Mouse (Mus musculus) frontal cortex, postnatal 14 days (tissue): ENCODE measurements around the gene Fscn2.
"Not testable (repeated sequence)": the region's sequence is repeated elsewhere in the genome, so short reads cannot be mapped to it uniquely, and the experiment has no call there.

ENCODE experiments used
- DNase-seq, 2 experiments: peaks; one replicate each; pipeline ENCODE4 v3.0.0; 2022; ENCODE audit warnings: low spot score in 2 of 2

Fscn2 gene

DNA sequence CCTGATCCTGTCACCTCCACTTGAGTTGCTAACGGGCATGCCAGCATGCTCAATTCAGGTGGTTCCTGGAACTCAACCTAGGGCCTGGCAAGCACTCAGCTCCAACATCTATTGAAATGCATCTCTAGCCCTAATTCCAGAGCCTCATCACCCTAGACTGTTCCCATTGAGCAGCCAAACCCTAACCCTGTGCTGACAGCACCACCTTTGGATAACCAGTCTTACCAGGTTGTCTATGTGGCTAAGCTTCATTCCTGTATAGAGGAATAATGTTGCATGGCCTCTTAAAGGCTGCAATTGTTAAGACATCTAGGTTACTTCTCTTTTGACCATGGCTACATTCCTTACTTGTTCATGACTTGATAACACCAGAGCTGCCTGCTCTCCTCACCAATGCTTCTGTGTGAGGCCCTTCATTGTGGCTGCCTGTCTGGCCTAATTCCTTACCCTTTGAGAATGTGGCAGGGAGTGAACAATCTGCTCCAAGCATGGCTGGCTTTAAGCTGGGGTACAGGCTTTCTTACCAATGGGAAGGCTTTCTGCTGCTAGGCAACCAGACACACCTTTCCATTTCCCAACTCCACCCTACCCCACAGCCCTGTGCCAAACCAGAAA, 16.2 kb upstream of the Fscn2 start:
- DNase-seq = no peak

DNA sequence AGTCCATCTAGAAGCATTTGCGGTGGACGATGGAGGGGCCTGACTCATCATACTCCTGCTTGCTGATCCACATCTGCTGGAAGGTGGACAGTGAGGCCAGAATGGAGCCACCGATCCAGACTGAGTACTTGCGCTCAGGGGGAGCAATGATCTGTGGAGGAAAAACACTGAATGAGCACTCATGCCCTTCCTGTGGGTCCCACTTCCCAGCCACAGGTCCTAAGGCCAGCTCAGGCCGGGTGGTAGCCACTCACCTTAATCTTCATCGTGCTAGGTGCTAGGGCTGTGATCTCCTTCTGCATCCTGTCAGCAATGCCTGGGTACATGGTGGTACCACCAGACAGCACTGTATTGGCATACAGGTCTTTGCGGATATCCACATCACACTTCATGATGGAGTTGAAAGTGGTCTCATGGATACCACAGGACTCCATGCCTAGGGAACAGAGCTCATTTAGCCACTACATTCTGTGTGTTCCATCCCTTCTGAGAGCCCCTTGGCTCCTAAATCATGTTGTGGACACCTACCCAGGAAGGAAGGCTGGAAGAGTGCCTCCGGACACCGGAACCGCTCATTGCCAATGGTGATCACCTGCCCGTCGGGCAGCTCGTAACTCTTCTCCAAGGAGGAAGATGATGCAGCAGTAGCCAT, 14.8 kb upstream of the Fscn2 start:
- peak in 1 of 2 experiments; percentile 7 for DNase-seq

DNA sequence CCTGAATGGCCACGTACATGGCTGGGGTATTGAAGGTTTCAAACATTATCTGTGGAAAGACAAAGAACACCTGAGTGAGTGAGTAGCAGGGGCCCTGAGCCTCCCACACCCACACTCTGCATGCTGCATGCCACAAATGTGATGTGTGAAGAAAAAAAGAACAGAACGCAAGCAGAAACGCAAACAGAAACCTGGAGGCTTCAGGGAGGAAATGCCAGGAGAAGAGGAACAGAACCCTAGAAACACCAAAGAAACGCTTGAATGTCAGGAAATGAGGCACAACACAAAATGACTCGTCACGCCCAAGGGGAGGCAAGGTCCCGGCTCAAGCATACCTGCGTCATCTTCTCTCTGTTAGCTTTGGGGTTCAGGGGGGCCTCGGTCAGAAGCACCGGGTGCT, 14.0 kb upstream of the Fscn2 start:
- DNase-seq = peak in 1 of 2 experiments; percentile 17

DNA sequence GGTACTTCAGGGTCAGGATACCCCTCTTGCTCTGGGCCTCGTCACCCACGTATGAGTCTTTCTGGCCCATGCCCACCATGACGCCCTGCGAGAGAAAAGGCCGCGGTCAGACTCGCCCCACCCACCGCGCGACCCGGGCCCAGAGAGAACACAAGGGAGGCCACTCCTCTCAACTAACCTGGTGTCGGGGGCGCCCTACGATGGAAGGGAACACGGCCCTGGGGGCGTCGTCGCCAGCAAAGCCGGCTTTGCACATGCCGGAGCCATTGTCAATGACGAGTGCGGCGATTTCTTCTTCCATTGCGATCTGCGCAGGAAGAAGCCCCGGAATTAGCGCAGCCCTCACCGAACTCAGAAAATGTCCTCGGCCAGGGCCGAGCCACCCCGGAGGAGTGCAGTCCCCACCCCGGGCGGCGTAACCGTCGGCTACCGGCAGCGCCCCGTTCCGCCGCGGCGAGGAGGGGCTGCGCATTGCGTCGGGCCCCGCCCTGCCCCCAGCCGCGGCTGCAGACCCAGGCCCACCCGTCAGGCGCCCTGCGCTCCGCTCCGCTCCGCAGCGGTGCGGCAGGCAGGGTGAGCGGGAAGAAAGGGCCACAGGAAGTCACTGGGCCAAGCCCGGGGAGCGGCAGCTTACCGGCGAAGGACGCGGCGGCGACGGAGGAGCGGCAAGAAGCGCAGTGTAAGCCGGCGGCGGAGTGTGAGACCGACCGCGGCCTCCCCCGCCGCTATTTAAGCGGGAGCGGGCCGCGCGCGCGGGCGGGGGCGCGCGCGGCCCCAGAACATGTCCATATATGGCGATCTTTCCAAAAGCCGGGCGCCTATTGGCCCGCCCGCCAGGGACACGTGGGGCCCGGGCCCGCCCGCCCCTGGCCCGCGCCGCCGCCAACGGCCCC, 13.3 kb upstream of the Fscn2 start, which contains the start of gene Actg1:
Actg1 (minus strand) TSS at position 752 of the 893 bp plus-strand sequence.
- peak; percentile 28 to 77 for DNase-seq

DNA sequence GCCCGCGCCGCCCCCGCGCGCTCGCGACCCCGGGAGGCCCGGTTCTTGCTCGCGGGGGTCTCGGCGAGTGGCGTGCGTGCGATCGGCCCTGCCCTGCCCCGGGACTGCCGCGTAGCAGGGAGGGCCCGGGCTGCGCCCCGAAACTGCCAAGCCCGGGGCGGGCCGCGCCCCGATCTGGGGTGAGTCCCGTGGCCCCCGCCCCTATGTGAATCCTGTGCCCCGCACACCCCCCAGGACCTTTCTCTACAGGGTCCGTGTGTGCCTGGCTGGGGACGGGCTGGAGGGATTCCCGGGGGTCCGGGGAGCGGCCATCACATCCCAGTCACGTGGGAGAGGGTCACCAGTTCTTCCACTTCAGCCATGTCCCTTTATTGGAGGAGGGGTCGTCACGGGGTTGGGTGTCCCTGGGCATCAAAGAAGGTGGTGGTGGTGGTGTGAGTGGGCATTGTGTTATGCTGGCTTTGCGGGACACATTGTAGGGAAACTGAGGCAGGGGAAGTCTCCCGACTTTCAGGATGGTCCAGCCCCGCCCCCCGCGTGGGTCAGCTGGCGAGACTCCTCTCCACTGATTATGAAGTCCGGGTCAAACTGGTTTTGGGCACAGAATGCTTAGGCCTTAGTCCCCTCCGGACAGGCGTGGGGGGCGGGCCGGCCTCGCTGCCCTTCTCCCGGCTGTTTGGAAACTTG, 12.5 kb upstream of the Fscn2 start:
- DNase-seq = peak in 1 of 2 experiments; percentile 72

DNA sequence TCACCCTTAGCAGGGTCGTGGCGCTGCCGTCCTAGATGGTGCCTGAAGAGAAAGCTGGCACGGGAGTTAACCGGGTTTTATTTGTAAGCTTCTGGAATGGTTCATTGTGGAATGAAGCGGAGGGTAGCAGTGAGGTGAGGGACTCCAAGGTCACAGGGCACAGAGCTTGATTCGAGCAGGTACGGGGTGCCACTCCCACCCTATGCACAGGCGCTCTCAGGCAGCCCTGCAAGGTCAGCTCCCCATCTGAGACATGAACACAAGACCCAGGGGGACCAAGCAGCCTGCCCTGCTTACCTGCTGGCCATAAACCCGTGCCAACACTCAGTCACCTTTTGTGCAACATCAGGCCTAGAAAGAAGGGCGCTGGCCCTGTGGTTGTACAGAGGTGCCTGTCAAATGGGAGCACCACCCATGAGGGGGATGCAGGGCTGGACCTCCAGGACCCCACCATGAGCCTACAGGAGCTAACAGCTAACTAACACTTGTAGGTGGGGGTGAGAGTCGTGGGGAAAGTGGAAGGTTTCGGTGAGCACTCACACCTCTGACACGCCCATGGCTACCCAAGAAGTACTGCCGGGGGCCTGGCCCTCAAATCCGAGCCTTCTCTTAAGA, 11.9 kb upstream of the Fscn2 start:
- peak in 1 of 2 experiments; percentile 57 for DNase-seq

DNA sequence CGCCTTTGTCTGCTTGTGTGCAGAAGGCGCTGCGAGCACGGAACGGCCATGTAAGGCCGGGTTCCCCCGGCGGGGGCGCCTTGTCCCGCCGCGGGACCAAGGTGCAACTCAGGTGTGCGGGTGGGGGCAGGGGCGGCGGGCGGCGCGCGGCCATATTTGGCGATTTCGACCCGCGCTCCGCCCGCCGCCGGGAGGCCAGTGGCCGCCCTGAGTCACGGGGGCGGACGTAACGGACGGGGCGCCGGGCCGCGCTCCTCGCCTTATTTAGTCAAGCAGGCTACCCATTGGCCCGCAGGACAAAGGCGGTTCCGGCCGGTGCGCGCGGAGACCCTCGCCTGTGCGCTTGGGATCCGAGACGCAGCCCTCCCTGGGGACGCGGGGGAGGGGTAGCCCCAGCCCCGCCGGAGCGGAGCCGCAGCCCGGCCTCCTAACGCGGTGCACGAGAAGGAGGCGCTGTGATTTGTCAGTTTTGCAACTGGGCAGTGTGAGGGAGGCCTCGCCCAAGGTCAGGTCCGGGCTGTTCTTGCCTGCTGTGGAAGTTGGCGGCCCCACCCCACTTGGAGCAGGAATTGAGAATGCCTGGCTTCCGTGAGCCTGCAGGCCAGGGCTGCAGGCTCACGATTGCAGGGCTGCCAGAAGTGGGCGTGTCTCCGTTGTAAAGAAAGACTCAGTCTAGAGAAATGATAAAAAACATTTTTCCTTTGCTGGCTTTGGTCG, 11.2 kb upstream of the Fscn2 start:
- peak; percentile 67 to 75 for DNase-seq

DNA sequence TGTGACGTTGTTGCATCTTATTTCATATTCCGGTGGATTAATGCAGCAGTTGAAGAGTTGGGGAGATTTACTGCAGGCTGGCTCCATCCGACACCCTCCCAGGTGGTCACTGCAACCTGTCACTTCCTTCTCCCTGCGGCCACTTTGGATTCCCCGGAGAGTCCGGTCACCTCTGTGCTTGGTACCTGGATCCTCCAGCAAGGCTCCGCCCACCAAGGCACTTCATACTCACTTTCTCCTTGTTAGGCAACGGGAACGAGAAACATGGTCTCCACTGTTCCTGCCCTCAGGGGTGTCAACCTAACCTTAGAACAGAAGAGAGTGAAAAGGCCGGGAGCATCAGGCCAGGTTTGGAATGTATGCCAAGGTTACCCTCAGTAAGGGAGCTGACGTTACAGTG, 10.6 kb upstream of the Fscn2 start:
- peak in 1 of 2 experiments; percentile 34 for DNase-seq

DNA sequence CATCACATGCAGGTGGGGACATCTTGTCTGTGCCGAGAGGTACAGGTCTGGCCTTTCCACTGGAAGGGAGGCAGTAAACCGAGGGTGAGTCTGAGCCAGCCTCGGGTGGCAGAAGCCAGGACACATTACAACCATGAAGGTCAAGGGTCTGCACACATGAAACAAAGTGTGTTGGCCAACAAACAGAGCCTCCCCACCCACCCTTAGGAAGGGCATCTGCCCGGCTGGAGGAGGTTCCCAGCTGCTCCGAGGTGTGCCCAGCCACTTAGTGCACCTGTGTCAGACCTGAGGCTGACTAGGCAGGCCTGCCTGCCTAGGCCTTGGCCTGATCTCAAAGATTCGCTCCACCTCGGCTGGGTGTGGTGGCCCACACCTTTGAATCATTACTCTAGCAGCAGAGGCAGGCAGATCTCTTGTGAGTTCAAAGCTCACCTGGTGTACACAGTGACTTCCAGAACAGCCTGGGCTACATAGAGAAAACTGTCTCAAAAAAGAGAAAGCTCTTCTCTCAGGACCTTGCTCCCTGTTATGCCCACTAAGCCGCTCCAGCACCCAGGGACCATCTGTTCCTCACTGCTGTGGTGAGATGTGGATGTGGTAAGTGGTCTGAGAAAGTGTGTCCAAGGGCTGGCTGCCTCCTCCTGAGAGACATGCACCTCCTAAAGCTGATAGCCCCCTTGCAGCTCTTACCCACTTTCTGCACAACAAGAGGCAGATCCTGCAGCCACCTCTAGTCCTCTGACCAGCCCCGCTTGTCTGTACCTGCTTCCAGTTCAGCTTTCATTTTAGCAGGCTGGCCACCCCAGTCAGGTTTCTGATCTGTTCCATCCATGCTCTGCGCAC, 9.9 kb upstream of the Fscn2 start:
- DNase-seq = peak in 1 of 2 experiments; percentile 8

DNA sequence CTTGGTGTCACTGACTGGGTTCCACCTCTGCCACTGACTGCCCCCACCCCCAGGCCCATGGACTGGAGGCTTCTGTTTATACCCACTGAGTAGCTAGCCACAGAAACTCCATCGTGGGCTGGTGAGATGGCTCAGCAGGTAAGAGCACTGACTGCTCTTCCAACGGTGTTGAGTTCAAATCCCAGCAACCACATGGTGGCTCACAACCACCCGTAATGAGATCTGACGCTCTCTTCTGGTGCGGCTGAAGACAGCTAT, 9.3 kb upstream of the Fscn2 start:
- DNase-seq = not testable (repeated sequence)

DNA sequence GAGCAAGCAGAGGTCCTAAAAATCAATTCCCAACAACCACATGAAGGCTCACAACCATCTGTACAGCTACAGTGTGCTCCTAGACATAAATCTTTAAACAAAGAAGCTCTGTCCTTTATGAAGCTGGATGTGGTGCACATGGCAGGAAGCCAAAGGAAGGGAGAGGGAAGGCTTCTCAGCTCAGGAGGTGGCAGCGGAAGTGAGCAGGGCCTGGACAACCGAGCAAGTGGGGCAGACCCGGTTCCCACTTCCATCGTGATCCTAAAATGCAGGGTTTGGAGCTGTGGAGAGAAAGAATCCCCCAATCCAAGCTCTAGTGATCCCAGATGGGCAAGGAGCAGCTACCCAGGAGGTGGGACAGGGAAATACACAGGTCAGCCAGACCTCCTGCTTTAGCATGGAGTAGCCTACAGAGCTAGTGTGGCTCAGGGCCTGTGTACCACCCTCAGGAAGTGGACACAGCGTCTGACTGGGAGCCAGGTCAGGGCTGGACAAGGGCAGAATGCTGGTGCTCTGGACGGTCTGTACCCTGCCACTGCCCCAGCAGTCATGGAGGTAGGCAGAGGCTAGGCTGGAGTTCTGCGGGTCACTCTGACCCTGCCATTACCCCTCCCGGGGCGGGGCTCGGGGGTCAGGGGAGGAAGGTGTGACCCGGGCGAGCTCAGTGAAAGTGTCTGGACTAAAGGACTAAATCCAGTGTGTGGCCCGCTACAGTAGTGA, 8.6 kb upstream of the Fscn2 start:
- DNase-seq = peak in 1 of 2 experiments; percentile 20

DNA sequence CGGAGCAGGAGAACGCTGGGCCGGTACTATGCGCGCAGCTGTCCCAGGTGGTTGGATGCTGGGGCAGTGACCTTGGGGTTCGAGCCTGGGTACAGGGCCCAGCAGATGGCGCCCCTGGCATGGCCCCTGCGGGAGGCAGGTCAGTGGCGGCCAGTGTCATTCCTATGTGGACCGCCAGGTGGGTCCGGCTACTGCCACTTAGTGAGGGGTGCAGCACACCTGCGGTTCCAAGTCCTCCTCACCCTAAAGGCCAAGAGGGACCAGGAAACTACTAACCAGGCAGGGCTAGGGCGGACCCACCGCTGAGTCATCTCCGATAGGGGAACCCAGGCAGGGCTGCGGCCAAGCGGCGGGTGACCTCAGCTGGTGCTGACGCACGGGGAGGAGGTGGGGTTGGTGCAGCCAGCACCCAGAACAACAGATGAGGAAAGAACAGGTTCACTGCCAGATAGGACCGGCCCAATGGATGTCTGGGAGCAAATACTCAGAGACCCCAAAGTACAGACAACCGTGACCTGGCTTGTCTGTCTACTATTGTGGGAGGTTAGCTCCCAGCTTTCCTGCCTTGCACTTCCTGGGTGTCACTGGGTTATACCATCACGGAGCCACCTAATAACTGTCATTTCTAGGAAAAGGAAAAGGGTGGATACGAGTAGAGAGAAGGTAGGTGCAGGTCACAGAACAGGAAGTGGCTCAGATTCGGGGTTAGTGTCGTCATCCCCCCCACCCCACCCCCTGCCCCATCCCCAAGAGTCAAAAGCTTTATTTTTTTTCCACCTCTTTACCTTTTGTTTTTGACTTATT, 7.6 kb upstream of the Fscn2 start:
- DNase-seq = peak in 1 of 2 experiments; percentile 48

DNA sequence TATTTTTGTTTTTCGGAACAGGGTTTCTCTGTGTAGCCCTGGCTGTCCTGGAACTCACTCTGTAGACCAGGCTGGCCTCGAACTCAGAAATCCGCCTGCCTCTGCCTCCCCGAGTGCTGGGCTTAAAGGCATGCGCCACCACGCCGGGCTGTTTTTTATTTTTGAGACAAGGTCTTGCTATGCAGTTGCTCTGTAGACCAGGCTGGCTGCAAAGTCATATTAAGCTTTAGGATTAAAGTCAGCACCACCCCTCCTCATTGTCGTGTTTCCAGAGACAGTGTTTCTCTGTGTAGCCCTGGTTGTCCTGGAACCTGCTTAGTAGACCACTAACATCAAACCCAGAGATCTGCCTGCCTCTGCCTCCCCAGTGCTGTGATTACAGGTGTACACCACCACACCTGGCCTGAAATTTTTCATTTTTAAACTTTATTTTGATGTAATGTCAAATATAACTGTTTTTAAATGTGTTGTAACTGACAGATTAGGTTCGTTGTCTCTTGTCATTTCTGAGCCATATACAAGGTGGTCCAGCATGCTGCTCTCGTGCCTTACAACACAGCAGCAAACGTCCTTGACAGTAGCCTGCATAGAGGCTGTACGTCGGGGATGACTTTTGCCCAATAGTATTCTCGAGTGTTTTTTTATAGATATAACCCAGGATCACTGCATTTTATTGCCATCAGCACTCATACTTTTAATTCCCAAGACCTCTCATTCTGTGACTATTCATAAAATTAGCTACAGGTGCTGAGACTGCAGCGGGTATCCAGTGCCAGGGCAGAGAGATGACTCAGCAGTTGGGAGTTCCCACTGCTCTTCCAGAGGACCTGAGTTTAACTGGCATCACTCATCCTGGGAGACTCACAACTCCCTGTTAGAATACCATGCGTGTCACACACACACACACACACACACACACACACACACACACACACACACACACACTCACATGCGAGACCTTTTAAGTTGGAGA, 6.7 kb upstream of the Fscn2 start:
- DNase-seq = no peak

DNA sequence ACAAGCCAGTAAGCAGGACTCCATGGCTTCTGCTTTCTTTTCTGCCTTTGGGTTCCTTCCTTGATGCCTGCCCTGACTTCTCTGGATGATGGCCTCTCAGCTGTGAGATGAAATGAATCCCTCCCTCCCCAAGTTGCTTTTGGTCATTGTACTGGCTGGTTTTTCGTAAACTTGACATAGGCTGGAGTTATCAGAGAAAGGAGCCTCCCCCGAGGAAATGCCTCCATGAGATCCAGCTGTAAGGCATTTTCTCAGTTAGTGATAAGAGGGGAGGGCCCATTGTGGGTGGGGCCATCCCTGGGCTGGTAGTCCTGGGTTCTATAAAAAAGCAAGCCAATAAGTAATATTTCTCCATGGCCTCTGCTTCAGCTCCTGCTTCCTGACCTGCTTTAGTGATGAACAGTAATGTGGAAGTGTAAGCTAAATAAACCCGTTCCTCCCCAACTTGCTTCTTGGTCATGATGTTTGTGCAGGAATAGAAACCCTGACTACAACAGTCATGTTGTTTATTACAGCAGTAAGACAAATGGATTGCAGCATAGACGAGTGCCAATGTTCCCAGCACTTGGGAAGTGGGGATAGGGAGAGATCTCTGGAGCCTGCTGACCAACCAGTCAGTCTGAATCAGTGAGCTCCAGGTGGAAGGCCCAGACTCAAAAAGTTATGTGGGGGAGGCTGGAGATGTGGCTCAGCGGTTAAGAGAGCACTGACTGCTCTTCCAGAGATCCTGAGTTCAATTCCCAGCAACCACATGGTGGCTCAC, 5.9 kb upstream of the Fscn2 start:
- DNase-seq = no peak

DNA sequence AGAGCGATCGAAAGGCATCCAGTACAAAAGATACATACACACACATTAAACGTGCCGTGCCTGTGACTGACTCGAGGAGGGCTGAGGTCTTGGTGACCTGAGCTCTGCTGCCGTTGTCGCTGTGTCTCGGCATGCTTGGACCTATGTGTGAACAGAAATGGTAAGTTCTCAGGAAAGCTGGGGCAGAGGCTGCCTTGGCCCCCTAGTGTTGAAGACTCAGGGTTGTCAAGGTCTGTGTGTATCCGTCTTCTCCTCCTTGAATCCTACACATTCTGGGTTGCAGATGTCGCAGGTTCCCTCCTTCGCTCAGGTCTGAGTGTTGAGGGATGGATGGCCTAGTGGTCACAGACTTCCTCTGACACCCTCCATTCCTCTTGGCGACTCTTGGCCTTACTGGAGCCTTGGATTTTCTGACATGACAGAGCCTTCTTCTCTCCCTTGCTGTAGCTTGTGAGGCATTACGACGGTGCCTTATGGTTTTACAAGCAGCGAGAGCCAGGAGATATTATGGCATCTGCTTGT, 5.0 kb upstream of the Fscn2 start:
- no peak for DNase-seq

DNA sequence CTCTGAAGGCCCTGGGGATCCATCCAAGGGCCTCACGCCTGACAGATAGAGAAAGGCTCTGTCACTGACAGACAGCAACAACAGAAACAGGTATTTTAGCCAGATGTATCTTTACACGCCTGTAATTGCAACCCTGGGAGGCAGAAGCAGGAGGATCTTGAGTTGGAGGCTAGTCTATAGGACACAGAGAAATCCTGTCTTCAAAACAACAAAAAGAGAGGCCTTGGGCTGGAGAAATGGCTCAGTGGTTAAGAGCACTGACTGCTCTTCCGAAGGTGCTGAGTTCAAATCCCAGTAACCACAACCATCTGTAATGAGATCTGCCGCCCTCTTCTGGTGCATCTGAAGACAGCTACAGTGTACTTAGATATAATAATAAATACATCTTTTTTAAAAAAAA, 4.4 kb upstream of the Fscn2 start:
- DNase-seq = no peak
